Mouse (Mus musculus): ENCODE data around the gene Bcar3.

The Bcar3 gene

DNA sequence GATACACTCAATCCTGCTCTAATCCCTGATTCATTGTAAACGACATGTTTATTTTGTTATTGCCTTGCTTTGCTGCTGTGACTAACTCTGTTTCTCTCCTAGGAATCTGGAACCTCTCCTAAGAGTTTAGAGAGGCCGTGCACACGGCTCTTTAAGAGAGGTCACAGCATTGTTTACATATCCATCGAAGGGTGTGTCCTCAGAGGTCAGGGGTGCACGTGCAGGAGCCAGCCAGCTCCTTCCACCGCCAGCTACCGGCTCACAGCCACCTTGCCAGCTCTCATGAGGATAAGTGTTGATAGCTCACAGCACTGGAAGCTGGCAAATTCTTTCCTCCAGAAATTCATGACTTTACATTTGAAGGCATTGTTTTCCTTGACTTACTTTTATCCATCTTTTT, 271.3 kb downstream of the Bcar3 start:
- DNase-seq (ENCODE audit: low read depth, low spot score): no peak

DNA sequence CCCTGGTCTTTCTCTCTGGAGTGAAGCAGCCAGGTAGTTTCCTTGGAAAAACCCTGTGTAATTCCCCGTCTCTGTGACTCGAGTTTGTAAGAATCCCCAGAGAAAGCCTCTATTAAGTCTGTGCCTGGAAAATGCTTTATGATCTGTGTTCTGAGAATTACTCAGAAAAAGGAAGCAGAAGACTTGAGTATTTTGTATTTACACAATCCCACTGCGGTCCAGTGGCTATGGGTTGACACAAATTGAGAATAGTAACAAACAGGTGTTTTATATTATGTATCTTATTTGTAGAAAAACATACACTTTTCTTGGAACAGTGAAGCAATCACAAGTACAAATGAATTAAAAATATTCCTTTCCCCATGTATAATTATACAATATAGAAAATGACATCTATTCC, 272.2 kb downstream of the Bcar3 start:
- no peak for DNase-seq (ENCODE audit: low read depth, low spot score)

- no peak for DNase-seq (ENCODE audit: low read depth, low spot score)
Measured at GRCm38 (mm10) chr3:122566549-122566948, 272.6 kb downstream of the Bcar3 start.

- DNase-seq (ENCODE audit: low read depth, low spot score): no peak
Measured at GRCm38 (mm10) chr3:122573426-122574286, 279.7 kb downstream of the Bcar3 start.

GRCm38 (mm10) chr3:122574921-122575320, 281.0 kb downstream of the Bcar3 start:
- DNase-seq (ENCODE audit: low read depth, low spot score): no peak

GRCm38 (mm10) chr3:122577360-122577759, 283.4 kb downstream of the Bcar3 start:
- DNase-seq (ENCODE audit: low read depth, low spot score): no peak

Measured in skeletal muscle tissue, adult 2 months (tissue).